Mouse (Mus musculus) T-helper 17 cell (primary cell): ENCODE measurements around the gene Faap20.

Experiments used
- in situ Hi-C, 2 experiments: fragments of 300-600 bp; cut with MboI, MseI; formaldehyde crosslinking; loops; 1 replicate in 1 of 2; 2 replicates in 1 of 2; pipeline ENCODE4 v1.15.1; 2025; ENCODE audit warnings: high pct_unique_total_duplicates in 2 of 2

Gene Faap20

GRCm38 (mm10) chr4:155281227-155281626 is 31.6 kb downstream of the Faap20 start:
- in situ Hi-C loops: loop anchor here in 1 of 2 experiments (10.0 kb wide), 1 partner anchor 746 kb away; no protein-coding TSS in a partner anchor

- in situ Hi-C loops: loop anchor here in 1 of 2 experiments (10.0 kb wide), 1 partner anchor 747 kb away; no protein-coding TSS in a partner anchor
These were observed 32.0 kb downstream of the Faap20 start for GRCm38 (mm10) chr4:155281652-155282051.

- in situ Hi-C loops: loop anchor here in 1 of 2 experiments (10.0 kb wide), 1 partner anchor 747 kb away; no protein-coding TSS in a partner anchor
These were observed 32.6 kb downstream of the Faap20 start for GRCm38 (mm10) chr4:155282231-155282630.

- in situ Hi-C loops: loop anchor here in 1 of 2 experiments (10.0 kb wide), 1 partner anchor 748 kb away; no protein-coding TSS in a partner anchor
These were observed 33.5 kb downstream of the Faap20 start for GRCm38 (mm10) chr4:155283001-155283503.

- in situ Hi-C loops: loop anchor here in 1 of 2 experiments (10.0 kb wide), 1 partner anchor 749 kb away; no protein-coding TSS in a partner anchor
These were observed 34.0 kb downstream of the Faap20 start for GRCm38 (mm10) chr4:155283585-155283984.

GRCm38 (mm10) chr4:155284521-155285379 is 35.1 kb downstream of the Faap20 start:
- in situ Hi-C loops: loop anchor here in 1 of 2 experiments (10.0 kb wide), 1 partner anchor 750 kb away; no protein-coding TSS in a partner anchor

- in situ Hi-C loops: loop anchor here in 1 of 2 experiments (10.0 kb wide), 1 partner anchor 751 kb away; no protein-coding TSS in a partner anchor
These were observed 36.5 kb downstream of the Faap20 start for GRCm38 (mm10) chr4:155286090-155286489.

GRCm38 (mm10) chr4:155287713-155288112 is 38.1 kb downstream of the Faap20 start:
- in situ Hi-C loops: loop anchor here in 1 of 2 experiments (10.0 kb wide), 1 partner anchor 753 kb away; no protein-coding TSS in a partner anchor

GRCm38 (mm10) chr4:155288586-155288985 is 39.0 kb downstream of the Faap20 start:
- in situ Hi-C loops: loop anchor here in 1 of 2 experiments (10.0 kb wide), 1 partner anchor 754 kb away; no protein-coding TSS in a partner anchor

- in situ Hi-C loops: no loop called here
These were observed 40.4 kb downstream of the Faap20 start for GRCm38 (mm10) chr4:155290045-155290444.

GRCm38 (mm10) chr4:155292863-155293262 is 43.3 kb downstream of the Faap20 start:
- in situ Hi-C loops: no loop called here

GRCm38 (mm10) chr4:155294381-155294780 is 44.8 kb downstream of the Faap20 start:
- in situ Hi-C loops: no loop called here

- in situ Hi-C loops: no loop called here
These were observed 45.5 kb downstream of the Faap20 start for GRCm38 (mm10) chr4:155295026-155295590.

- in situ Hi-C loops: no loop called here
These were observed 46.4 kb downstream of the Faap20 start for GRCm38 (mm10) chr4:155295996-155296395.

GRCm38 (mm10) chr4:155297057-155297456 is 47.5 kb downstream of the Faap20 start:
- in situ Hi-C loops: no loop called here

- in situ Hi-C loops: no loop called here
These were observed 49.2 kb downstream of the Faap20 start for GRCm38 (mm10) chr4:155298826-155299225.

GRCm38 (mm10) chr4:155300421-155301097 is 51.0 kb downstream of the Faap20 start:
- in situ Hi-C loops: no loop called here

- in situ Hi-C loops: no loop called here
These were observed 51.5 kb downstream of the Faap20 start for GRCm38 (mm10) chr4:155301098-155301447.

GRCm38 (mm10) chr4:155301965-155302364 is 52.4 kb downstream of the Faap20 start:
- in situ Hi-C loops: no loop called here

- in situ Hi-C loops: loop anchor here (5.0 kb wide), 2 partner anchors 207 to 212 kb away; no protein-coding TSS in a partner anchor
These were observed 55.0 kb downstream of the Faap20 start for GRCm38 (mm10) chr4:155304508-155305096.

- in situ Hi-C loops: loop anchor here (5.0 kb wide), 2 partner anchors 208 to 213 kb away; no protein-coding TSS in a partner anchor
These were observed 56.0 kb downstream of the Faap20 start for GRCm38 (mm10) chr4:155305531-155306031.
